Mouse (Mus musculus): ENCODE measurements around the gene Knop1. TPM values are rescaled to one million over a fixed set of nuclear protein-coding genes. Genes with fewer than 3 reads are reported as not detected.

Knop1 gene
- polyA plus RNA-seq, 1 experiment, result 24.1 TPM

DNA sequence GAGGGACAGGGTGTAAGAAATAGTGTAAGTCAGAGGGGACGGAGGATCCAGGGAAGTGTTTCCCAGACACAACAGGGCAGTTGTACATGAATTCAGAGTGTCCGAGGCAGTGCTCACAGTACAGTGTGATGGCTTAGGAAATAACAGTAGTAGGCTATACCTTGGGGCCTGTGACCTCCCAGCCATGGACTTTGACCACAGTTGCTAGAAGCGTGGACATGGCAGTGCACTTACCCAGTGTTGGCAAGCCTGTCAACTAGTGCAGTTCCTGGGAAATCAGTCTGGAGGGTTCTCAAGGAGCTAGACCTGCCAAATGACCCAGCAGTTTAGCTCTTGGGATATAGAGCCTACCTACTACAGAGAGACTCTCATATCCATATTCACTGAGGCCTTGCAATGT lies 39.8 kb downstream of the Knop1 start:
- Histone ChIP-seq H3ac (ENCODE audit: control insufficient read depth, insufficient read length, low read depth) (no peak overlapping the region), H3K79me3 (ENCODE audit: low read depth) (no peaks in the 10 kb centered on the region), H3K36me3 (ENCODE audit: control insufficient read depth, insufficient read depth) (no peaks in the 10 kb centered on the region), H3K79me2 (ENCODE audit: control insufficient read depth, insufficient read depth) (no peaks in the 10 kb centered on the region), H3K27me3 (ENCODE audit: control insufficient read depth, insufficient read depth, insufficient read length) (no peaks in the 10 kb centered on the region), H3K4me3 (ENCODE audit: insufficient read depth, poor library complexity, severe bottlenecking) (no peak overlapping the region)
- TF ChIP-seq MAX (IDR thresholded peaks at IDR 0.05), result no peak
- no peak for TF ChIP-seq CEBPB (IDR thresholded peaks at IDR 0.05; ENCODE audit: low read depth)
- no peak for TF ChIP-seq CTCF (IDR thresholded peaks at IDR 0.05; ENCODE audit: control insufficient read depth, insufficient read depth, insufficient read length)
- no peak for TF ChIP-seq FOSL1 (IDR thresholded peaks at IDR 0.05; ENCODE audit: insufficient read depth, low read length, poor library complexity, severe bottlenecking)
- no peak for TF ChIP-seq USF1 (IDR thresholded peaks at IDR 0.05; ENCODE audit: low read depth)
- no peak for TF ChIP-seq MYOD1 (IDR thresholded peaks at IDR 0.05; ENCODE audit: control insufficient read depth, insufficient read length, low read depth)
- no peak for TF ChIP-seq MYOG (IDR thresholded peaks at IDR 0.05; ENCODE audit: control insufficient read depth, extremely low read depth, insufficient read length)

DNA sequence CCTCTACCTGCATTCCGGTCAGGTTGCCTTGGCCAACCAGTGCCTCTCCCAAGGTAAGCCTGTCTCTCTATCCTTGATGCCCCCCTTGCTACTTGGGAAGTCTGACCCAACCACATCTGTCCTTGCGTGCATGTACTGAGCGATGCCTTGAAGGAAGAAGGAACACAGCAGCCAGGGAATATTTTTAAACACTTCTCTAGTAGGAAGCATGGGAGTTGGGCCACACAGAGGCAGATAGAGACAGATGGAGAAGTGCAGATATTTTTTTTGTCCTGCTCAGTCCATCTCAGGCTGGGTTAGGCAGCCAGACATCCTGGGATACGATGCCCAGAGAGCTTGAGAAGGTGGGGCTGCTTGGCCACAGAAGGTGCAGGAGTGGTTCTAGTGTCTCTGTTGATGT lies 42.5 kb downstream of the Knop1 start:
- Histone ChIP-seq H3K4me3 (ENCODE audit: insufficient read depth, poor library complexity, severe bottlenecking) (no peak overlapping the region), H3ac (ENCODE audit: control insufficient read depth, insufficient read length, low read depth) (no peak overlapping the region), H3K27me3 (ENCODE audit: control insufficient read depth, insufficient read depth, insufficient read length) (no peaks in the 10 kb centered on the region), H3K79me2 (ENCODE audit: control insufficient read depth, insufficient read depth) (no peaks in the 10 kb centered on the region), H3K36me3 (ENCODE audit: control insufficient read depth, insufficient read depth) (no peaks in the 10 kb centered on the region), H3K79me3 (ENCODE audit: low read depth) (no peaks in the 10 kb centered on the region)
- TF ChIP-seq MAX (IDR thresholded peaks at IDR 0.05), result no peak
- TF ChIP-seq USF1 (IDR thresholded peaks at IDR 0.05; ENCODE audit: low read depth), result no peak
- TF ChIP-seq FOSL1 (IDR thresholded peaks at IDR 0.05; ENCODE audit: insufficient read depth, low read length, poor library complexity, severe bottlenecking), result no peak
- no peak for TF ChIP-seq CTCF (IDR thresholded peaks at IDR 0.05; ENCODE audit: control insufficient read depth, insufficient read depth, insufficient read length)
- no peak for TF ChIP-seq MYOG (IDR thresholded peaks at IDR 0.05; ENCODE audit: control insufficient read depth, extremely low read depth, insufficient read length)
- TF ChIP-seq MYOD1 (IDR thresholded peaks at IDR 0.05; ENCODE audit: control insufficient read depth, insufficient read length, low read depth), result no peak
- TF ChIP-seq CEBPB (IDR thresholded peaks at IDR 0.05; ENCODE audit: low read depth), result no peak

DNA sequence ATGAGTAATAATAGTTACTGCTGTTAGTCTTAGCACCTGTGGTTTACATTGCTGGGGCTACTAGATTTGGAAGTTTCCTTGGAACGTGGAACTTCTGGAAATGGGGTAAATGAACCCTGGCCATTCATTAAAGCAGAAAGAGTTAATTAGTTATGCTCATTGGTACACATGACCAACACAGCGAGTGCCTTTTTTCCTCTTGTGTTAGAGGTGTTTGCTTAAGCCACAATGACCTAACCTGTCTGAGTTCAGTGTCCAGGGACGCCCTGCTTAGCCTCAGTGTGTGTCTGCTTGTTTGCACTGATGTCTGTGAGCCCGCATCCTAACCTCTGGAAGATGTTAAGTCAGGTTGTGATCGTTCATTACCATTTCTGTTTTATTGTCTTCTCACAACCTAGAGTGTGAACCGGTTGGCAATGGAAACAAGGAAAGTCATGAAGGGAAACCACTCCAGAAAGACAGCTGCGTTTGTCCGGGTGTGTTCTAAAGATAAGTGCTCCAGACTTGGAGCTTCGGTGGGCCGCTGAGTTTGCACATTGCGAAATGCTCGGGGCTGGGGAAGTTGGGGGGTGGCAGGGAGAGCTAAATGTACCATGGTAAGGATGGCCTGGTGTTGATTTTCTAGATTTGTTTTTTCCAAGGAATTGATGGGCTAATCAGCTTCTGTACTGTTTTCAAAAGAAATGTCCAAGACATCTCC lies 44.5 kb downstream of the Knop1 start:
- Histone ChIP-seq H3K79me2 (ENCODE audit: control insufficient read depth, insufficient read depth) (no peaks in the 10 kb centered on the region), H3K79me3 (ENCODE audit: low read depth) (no peaks in the 10 kb centered on the region), H3ac (ENCODE audit: control insufficient read depth, insufficient read length, low read depth) (no peak overlapping the region), H3K4me3 (ENCODE audit: insufficient read depth, poor library complexity, severe bottlenecking) (no peak overlapping the region), H3K36me3 (ENCODE audit: control insufficient read depth, insufficient read depth) (no peaks in the 10 kb centered on the region), H3K27me3 (ENCODE audit: control insufficient read depth, insufficient read depth, insufficient read length) (no peaks in the 10 kb centered on the region)
- no peak for TF ChIP-seq FOSL1 (IDR thresholded peaks at IDR 0.05; ENCODE audit: insufficient read depth, low read length, poor library complexity, severe bottlenecking)
- no peak for TF ChIP-seq MYOG (IDR thresholded peaks at IDR 0.05; ENCODE audit: control insufficient read depth, extremely low read depth, insufficient read length)
- no peak for TF ChIP-seq CEBPB (IDR thresholded peaks at IDR 0.05; ENCODE audit: low read depth)
- no peak for TF ChIP-seq USF1 (IDR thresholded peaks at IDR 0.05; ENCODE audit: low read depth)
- no peak for TF ChIP-seq MYOD1 (IDR thresholded peaks at IDR 0.05; ENCODE audit: control insufficient read depth, insufficient read length, low read depth)
- TF ChIP-seq CTCF (IDR thresholded peaks at IDR 0.05; ENCODE audit: control insufficient read depth, insufficient read depth, insufficient read length), result no peak
- TF ChIP-seq MAX (IDR thresholded peaks at IDR 0.05), result no peak

DNA sequence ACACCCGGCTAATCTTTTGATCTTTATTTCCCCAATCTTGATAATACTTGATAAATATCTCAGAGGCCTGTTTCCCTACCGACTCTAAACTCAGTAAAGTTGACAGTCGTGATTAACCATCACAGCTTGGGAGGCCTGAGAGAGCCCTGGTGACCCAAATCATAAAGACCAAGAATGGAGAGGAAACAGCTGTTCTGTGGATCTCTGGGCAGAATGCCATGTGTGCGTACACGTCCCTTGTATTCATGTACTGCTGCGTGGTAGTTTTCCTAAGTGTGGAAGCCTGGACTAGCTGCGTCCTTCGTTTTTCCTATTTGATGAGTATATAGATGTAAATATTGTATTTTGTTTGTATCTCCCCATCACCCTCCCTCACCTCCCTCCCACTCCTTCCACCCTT lies 48.2 kb downstream of the Knop1 start:
- TF ChIP-seq MYOD1 (IDR thresholded peaks at IDR 0.05; ENCODE audit: control insufficient read depth, insufficient read length, low read depth) (no peak), USF1 (IDR thresholded peaks at IDR 0.05; ENCODE audit: low read depth) (no peak), FOSL1 (IDR thresholded peaks at IDR 0.05; ENCODE audit: insufficient read depth, low read length, poor library complexity, severe bottlenecking) (no peak), CEBPB (IDR thresholded peaks at IDR 0.05; ENCODE audit: low read depth) (no peak), CTCF (IDR thresholded peaks at IDR 0.05; ENCODE audit: control insufficient read depth, insufficient read depth, insufficient read length) (no peak), MYOG (IDR thresholded peaks at IDR 0.05; ENCODE audit: control insufficient read depth, extremely low read depth, insufficient read length) (no peak), MAX (IDR thresholded peaks at IDR 0.05) (no peak)
- Histone ChIP-seq H3K27me3 (ENCODE audit: control insufficient read depth, insufficient read depth, insufficient read length) (no peaks in the 10 kb centered on the region), H3ac (ENCODE audit: control insufficient read depth, insufficient read length, low read depth) (no peak overlapping the region), H3K79me3 (ENCODE audit: low read depth) (no peaks in the 10 kb centered on the region), H3K79me2 (ENCODE audit: control insufficient read depth, insufficient read depth) (no peaks in the 10 kb centered on the region), H3K4me3 (ENCODE audit: insufficient read depth, poor library complexity, severe bottlenecking) (no peak overlapping the region), H3K36me3 (ENCODE audit: control insufficient read depth, insufficient read depth) (no peaks in the 10 kb centered on the region)

DNA sequence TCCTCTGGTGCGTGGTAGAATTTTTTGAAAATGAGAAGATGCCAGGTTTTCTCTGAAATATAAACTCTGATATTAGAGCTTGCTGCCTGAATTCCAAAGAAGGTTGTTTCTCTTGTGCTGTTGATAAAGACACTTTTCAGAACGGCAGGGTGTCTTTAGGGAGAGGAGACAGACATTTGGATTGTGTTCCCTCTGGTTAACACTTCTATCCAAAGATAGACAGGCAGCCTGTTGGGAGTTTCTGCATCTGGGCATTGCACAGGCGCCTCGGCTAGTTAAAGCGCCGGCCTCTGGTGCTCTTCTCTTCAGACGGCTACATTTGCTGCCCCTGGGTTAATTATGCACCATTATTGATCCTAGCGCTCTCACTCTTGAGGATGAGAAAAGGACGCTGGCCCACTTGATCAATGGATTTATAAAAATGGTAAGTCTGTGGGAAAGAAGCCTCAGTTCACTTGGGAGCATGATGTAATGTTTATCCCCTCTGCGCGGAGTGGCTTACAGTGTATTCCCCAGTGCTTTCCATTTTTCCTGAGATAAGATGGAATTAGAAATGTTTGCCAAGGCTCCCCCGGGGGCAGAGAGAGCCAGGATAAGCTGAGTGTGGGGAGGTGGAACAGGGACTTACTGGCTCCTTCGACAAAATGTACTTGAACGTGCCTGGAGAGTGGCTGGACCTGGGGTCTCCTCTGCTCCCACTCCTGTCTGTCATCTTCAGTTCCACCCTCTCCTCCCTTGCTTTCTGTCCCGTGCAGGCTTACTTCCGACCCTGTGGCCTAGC lies 49.2 kb downstream of the Knop1 start:
- Histone ChIP-seq H3ac (ENCODE audit: control insufficient read depth, insufficient read length, low read depth) (no peak overlapping the region), H3K4me3 (ENCODE audit: insufficient read depth, poor library complexity, severe bottlenecking) (no peak overlapping the region), H3K36me3 (ENCODE audit: control insufficient read depth, insufficient read depth) (no peaks in the 10 kb centered on the region), H3K79me2 (ENCODE audit: control insufficient read depth, insufficient read depth) (no peaks in the 10 kb centered on the region), H3K79me3 (ENCODE audit: low read depth) (no peaks in the 10 kb centered on the region), H3K27me3 (ENCODE audit: control insufficient read depth, insufficient read depth, insufficient read length) (no peaks in the 10 kb centered on the region)
- TF ChIP-seq MYOG (IDR thresholded peaks at IDR 0.05; ENCODE audit: control insufficient read depth, extremely low read depth, insufficient read length) (no peak), CEBPB (IDR thresholded peaks at IDR 0.05; ENCODE audit: low read depth) (no peak), FOSL1 (IDR thresholded peaks at IDR 0.05; ENCODE audit: insufficient read depth, low read length, poor library complexity, severe bottlenecking) (no peak), USF1 (IDR thresholded peaks at IDR 0.05; ENCODE audit: low read depth) (no peak), CTCF (IDR thresholded peaks at IDR 0.05; ENCODE audit: control insufficient read depth, insufficient read depth, insufficient read length) (no peak), MYOD1 (IDR thresholded peaks at IDR 0.05; ENCODE audit: control insufficient read depth, insufficient read length, low read depth) (no peak), MAX (IDR thresholded peaks at IDR 0.05) (no peak)

Measured in C2C12 (cell line).